Mouse (Mus musculus) bone marrow, adult 2 months (tissue): ENCODE data around the gene Dclk2.

Experiments used
- CTCF ChIP-seq: fragments of 200-500 bp; IDR thresholded peaks from 2 replicates; pipeline ENCODE4 v1.5.1; 2011; ENCODE audit warnings: low read length, control low read depth; ENCODE audit not compliant: control insufficient read depth, insufficient read depth
- POLR2A ChIP-seq: fragments of 200-500 bp; IDR thresholded peaks from 2 replicates; pipeline ENCODE4 v1.6.1; 2011; ENCODE audit warnings: low read depth, mild to moderate bottlenecking, control low read depth, low read length, borderline replicate concordance; ENCODE audit not compliant: control insufficient read depth

- no peak for TF ChIP-seq CTCF
- TF ChIP-seq POLR2A, result no peak
These were observed 145.8 kb downstream of the Dclk2 start for GRCm38 (mm10) chr3:86774566-86775443.
